Mouse (Mus musculus): ENCODE measurements around the gene Abhd14b.
"Not testable (repeated sequence)": the region's sequence is repeated elsewhere in the genome, so short reads cannot be mapped to it uniquely, and the experiment has no call there.

Gene Abhd14b

GRCm38 (mm10) chr9:106476002-106476923 lies 29.0 kb downstream of the Abhd14b start:
- peak; percentile 37 to 52 for DNase-seq (ENCODE audit: low spot score in 2 of 2)

GRCm38 (mm10) chr9:106476924-106477484 lies 29.7 kb downstream of the Abhd14b start, which contains the start of gene Parp3:
Gene Parp3, minus strand, starts transcription at chr9:106476949.
- DNase-seq (ENCODE audit: low spot score in 2 of 2), result peak; percentile 91 to 92

- DNase-seq (ENCODE audit: low spot score in 2 of 2), result no peak
These were observed 30.4 kb downstream of the Abhd14b start for GRCm38 (mm10) chr9:106477649-106478048.

GRCm38 (mm10) chr9:106478101-106478500 lies 30.8 kb downstream of the Abhd14b start:
- no peak for DNase-seq (ENCODE audit: low spot score in 2 of 2)

- DNase-seq (ENCODE audit: low spot score in 2 of 2), result no peak
These were observed 33.3 kb downstream of the Abhd14b start for GRCm38 (mm10) chr9:106480541-106480940.

- DNase-seq (ENCODE audit: low spot score in 2 of 2), result peak in 1 of 2 experiments; percentile 6
These were observed 33.8 kb downstream of the Abhd14b start for GRCm38 (mm10) chr9:106481075-106481474.

GRCm38 (mm10) chr9:106481676-106482075 lies 34.4 kb downstream of the Abhd14b start:
- DNase-seq (ENCODE audit: low spot score in 2 of 2), result peak in 1 of 2 experiments; percentile 5

GRCm38 (mm10) chr9:106482578-106483115 lies 35.4 kb downstream of the Abhd14b start:
- DNase-seq (ENCODE audit: low spot score in 2 of 2), result no peak

- DNase-seq (ENCODE audit: low spot score in 2 of 2), result peak in 1 of 2 experiments; percentile 6
These were observed 35.9 kb downstream of the Abhd14b start for GRCm38 (mm10) chr9:106483136-106483535.

GRCm38 (mm10) chr9:106483606-106484005 lies 36.3 kb downstream of the Abhd14b start:
- no peak for DNase-seq (ENCODE audit: low spot score in 2 of 2)

GRCm38 (mm10) chr9:106485076-106485475 lies 37.8 kb downstream of the Abhd14b start:
- no peak for DNase-seq (ENCODE audit: low spot score in 2 of 2)

GRCm38 (mm10) chr9:106487602-106488001 lies 40.3 kb downstream of the Abhd14b start:
- DNase-seq (ENCODE audit: low spot score in 2 of 2), result not testable (repeated sequence)

GRCm38 (mm10) chr9:106499667-106500066 lies 52.4 kb downstream of the Abhd14b start, which contains the start of gene Iqcf1:
Gene Iqcf1, plus strand, starts transcription at chr9:106499967.
- DNase-seq (ENCODE audit: low spot score in 2 of 2), result no peak

GRCm38 (mm10) chr9:106501846-106502245 lies 54.6 kb downstream of the Abhd14b start:
- no peak for DNase-seq (ENCODE audit: low spot score in 2 of 2)
